Mouse (Mus musculus) retina, postnatal 1 day (tissue): ENCODE results near the gene Pgm3.
"Not testable (repeated sequence)": the region's sequence is repeated elsewhere in the genome, so short reads cannot be mapped to it uniquely, and the experiment has no call there.

Source experiments
- DNase-seq: peaks from one replicate; pipeline ENCODE4 v3.0.0-alpha.2; 2012

The Pgm3 gene

GRCm38 (mm10) chr9:86571540-86572135, at the start of gene Pgm3, which contains the start of gene Rwdd2a:
Gene Pgm3 (minus strand): TSS chr9:86571842.
Gene Rwdd2a (plus strand): TSS chr9:86571991.
- DNase-seq, result peak; percentile 96

DNA sequence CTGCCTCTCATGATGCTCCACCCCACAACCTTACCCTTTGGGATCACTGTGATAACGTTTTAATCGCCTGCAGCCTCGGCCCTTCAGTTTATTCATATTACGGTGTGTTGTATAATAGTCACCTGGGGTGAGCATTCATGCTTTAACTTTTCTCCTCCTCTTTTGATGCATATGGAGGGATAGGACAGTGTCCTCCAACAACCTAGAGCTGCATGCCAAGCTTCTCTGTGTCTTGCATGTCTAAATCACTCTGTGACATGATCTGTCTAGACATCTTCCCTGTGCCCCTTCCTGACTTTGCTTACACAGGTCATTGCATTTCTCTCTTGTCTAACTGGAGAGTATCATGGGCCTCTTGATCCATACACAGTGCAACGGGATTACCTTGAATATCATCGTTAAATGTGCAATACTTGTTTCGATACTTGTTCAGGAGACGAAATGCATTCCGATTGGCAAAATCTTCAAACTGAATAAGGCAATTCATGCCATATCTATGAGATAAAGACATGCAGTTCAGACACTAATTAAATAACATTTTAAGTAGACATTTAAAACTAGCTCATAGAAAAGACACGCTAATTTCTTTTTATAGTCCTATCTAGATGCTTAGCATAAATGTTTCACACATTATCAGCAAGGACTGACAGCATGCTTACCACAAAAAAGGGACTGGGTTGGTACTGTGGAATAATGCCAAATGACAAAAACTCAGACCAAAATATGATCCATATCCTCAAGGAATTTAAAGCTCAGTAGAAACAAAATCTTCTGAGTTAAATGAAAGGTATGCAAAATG, 47.9 kb upstream of the Pgm3 start:
- peak; percentile 46 for DNase-seq

GRCm38 (mm10) chr9:86617837-86618492, 46.3 kb upstream of the Pgm3 start:
- DNase-seq, result no peak

DNA sequence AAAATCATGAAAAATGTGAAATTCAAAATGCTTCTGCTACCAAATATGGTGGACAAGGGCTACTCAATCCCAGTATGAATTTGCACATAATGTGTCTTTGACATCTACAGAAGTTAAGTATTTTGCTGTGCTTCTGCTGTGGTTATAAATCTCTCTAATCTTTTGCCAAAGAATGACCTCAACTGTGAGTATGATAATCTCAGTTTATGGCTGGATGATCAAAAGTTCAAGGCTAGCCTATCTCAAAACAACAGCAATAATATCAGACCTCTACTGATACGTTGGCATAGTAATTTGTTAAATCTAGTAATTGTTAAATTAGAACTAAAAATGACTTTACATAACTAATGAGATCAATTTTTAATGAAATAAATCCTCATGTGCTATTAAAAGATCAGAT, 44.1 kb upstream of the Pgm3 start:
- DNase-seq, result no peak

- DNase-seq, result no peak
These were observed 40.4 kb upstream of the Pgm3 start for GRCm38 (mm10) chr9:86612091-86612490.

DNA sequence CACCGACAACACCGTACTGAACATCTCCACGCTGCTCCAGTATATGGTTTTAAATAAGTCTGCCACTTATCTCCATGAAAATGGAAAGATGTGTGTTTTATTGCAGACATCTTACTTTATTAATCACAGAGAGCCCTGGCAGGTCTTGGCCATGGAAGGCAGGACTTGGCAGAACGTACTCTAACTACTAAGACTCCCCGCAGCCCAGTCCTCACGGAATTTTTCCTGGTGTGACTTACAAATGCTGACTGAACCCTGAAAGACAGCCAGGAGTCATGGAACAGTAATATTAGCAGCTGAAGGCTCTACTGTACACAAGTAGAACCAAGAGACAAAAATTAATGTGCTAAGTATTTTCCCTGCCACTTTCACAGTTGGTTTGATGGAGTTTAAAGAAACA, 34.1 kb upstream of the Pgm3 start:
- DNase-seq, result no peak

DNA sequence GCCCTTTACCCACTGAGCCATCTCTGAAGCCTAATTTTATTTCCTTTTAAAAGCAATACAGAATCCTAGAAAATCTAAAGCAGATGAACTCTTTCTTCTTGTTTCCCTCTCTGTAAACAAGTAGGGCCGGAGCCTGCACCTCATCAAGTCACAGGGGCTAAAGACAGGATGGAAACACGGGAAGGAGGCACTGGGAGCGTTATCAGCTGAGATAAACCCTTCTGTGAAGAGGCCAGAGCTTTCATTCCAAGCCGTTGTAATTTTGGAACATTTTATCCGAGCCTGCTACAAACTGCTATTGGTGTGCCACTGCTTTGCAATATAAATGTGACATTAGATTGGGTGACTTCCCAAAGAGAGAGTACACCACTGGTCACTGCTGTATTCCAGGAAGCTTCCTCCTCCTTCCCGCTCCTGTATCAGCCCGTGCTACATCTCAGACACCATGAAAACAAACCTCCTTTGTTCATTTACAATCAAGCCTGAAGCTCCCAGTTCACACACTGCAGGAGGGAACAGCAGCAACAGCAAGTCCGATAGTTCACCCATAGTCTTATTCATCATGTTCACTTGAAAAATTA, 28.2 kb upstream of the Pgm3 start:
- DNase-seq, result peak; percentile 32

DNA sequence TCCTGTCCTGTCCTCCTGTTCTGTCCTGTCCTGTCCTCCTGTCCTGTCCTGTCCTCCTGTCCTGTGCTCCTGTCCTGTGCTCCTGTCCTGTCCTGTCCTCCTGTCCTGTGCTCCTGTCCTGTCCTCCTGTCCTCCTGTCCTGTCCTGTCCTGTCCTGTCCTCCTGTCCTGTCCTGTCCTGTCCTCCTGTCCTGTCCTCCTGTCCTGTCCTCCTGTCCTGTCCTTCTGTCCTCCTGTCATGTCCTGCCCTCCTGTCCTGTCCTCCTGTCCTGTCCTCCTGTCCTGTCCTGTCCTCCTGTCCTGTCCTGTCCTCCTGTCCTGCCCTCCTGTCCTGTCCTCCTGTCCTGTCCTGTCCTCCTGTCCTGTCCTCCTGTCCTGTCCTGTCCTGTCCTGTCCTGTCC, 25.3 kb upstream of the Pgm3 start:
- DNase-seq, result not testable (repeated sequence)

DNA sequence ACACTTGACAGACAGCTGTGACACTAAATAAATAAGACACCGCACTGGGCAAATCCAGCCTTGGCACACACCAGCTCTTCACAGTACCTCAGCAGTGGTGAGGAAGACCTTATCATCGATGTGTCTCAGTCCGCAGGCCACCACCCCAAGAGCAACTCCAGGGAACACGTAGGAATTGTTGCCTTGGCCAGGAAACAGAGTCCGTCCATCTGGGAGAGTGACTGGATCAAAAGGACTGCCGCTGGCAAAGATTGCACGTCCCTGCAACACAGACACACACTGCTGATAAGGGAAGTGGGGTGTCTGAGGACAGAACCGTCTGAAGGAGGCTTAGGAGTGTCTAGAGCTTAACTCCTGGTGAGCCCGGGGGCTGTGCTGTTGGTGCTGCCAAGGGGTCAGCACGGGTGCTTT, 22.7 kb upstream of the Pgm3 start:
- DNase-seq, result peak; percentile 41

- peak; percentile 62 for DNase-seq
These were observed 21.3 kb upstream of the Pgm3 start for GRCm38 (mm10) chr9:86592676-86593668.

DNA sequence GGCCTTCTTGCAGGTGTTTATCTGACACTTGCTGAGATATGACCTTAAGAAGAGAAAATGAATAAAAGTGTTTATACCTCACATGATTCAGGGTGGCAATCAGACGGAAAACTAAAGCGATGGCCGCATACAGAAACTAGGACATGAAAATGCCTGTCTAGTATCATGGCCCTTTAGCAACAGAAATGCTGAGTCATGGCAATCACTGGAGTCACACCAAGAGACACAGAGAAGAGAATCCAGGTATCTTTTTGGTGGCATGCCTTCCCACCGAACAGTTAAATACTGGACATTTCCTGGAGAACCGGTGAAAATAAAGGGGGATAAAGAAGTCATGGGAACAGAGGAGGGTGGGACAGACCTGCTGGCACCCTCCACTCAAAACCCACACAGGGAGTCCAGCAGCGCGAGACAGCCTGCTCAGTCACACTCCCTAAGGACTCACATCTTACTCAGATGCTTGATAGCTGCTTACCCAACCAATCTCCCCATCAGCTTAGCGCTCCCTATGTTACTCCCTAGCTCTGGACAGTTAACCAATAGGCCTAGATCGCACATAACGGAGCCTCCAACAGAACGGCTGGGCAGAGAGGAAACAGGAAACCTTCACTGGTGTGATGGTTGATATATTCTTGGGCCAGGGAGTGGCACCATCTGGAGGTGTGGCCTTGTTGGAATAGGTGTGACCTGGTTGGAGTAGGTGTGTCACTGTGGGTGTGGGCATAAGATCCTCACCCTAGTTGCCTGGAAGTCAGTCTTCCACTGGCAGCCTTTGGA, 15.6 kb upstream of the Pgm3 start:
- no peak for DNase-seq

- DNase-seq, result peak; percentile 76
These were observed 12.1 kb upstream of the Pgm3 start for GRCm38 (mm10) chr9:86583740-86584139.

- no peak for DNase-seq
These were observed 8.0 kb upstream of the Pgm3 start for GRCm38 (mm10) chr9:86579657-86580056.

DNA sequence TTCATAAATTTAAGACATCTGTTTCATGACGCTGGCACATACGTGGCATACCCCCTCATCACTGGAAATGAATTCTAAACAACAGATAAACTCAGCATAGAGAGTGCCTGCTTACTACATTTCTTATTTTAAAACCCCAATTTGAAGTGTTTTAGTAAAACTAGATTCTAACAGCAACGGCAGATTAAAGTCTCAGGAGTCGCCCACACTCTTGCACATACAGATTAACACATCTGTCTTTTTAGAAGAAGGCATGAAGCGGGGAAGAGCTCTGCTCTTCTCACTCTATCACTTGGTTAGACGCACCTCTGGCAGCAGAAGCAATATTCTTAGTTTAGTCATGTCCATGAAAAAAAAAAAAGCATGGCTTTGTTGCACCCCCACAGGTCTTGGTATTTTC, 3.5 kb upstream of the Pgm3 start:
- DNase-seq, result no peak

GRCm38 (mm10) chr9:86573616-86574303, 2.1 kb upstream of the Pgm3 start:
- no peak for DNase-seq

DNA sequence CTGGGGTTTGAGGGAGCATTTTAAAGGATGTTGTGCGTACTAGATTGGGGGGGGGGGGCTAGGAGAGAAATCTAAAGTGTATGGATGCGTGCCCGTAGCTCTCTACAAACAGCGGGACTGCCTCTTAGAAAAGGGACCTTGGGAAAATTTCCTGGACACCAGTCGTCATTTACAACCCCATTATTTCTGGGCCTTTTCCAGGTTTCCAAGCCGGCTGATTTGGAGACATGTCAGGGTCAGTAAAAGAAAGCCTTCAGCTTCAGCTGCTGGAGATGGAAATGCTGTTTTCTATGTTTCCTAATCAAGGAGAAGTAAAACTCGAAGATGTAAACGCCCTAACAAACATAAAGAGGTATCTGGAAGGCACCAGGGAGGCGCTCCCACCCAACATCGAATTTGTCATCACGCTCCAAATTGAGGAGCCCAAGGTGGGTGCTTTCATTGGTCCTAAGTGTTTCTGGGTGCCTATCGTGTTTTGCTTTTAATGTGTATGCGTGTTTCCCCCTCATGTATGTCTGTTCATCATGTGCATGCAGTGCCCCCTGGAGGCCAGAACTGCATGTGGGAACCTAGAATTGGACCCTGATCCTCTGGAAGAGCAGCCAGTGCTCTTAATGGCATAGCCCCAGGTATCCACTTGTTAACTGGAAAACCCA, 1.1 kb upstream of the Pgm3 start:
- DNase-seq, result peak; percentile 88

DNA sequence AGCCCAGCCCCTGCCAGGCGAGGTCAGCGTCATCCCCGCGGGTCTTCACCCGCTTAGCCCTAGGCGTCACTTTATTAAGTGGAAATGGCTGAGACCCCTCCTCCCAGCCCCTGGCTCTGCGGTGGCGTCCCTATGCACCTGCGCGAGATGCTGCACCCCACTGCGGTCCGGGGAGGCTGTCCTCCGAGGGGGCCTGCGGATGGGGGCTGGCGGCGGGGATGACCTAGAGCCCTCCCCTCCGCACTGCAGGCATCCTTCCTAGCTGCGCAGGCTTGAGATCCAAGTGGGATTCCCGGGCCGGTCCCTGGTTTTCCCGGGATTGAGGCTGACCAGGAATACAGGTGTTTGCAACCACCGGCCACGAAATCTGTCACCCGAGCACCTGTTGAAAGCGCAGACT, 554 bp upstream of the Pgm3 start:
- no peak for DNase-seq

GRCm38 (mm10) chr9:86570946-86571345, 696 bp downstream of the Pgm3 start:
- peak; percentile 12 for DNase-seq

GRCm38 (mm10) chr9:86570261-86570890, 1.3 kb downstream of the Pgm3 start:
- no peak for DNase-seq
